Mouse (Mus musculus) ZHBTc4 (cell line): ENCODE measurements at regions not wholly inside any gene's neighbourhood (a gene's known extent, or its start where the extent isn't known, plus 50 kb on each side); places are given as distances from the start of the nearest gene placed in this dataset.

Experiments used
- DNase-seq: peaks from one replicate; pipeline ENCODE4 v3.0.0-alpha.2; 2011; ENCODE audit warnings: low read depth, low spot score

GRCm38 (mm10) chr16:95892356-95892755 lies 98.4 kb downstream of the Psmg1 start:
- DNase-seq = no peak

DNA sequence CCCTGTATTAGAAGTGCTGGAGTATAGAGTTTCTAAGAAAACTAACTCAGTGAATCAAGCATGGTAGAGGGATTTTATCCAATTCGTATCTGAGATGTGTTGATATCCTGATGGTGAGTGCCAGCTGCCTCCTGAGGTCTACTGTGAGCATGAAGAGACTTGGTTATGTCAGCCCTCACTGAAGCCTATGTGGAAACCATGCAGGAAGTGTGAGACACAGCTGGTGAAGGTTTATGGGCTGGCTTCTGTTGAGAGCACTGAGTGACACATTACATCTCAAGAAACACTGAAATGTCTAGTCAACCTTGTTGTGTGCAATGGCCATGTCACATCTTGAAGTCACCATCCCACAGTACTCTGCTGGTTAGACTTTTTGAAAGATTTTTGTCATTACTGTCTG lies 104.6 kb downstream of the Psmg1 start:
- DNase-seq = no peak

DNA sequence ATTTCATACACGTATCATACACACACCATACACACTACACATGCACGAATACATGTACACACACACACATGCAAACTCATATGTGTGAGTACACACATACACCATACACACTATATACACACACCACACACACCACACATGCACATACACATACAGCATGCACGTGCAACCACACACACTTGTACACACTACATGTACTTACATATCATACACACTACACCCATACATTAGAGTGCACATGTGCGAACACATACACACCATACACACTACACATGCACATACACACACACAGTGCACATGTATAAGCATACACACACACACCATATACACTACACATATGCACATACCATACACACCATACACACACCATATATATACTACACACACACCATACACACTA lies 117.5 kb downstream of the Psmg1 start:
- no peak for DNase-seq

DNA sequence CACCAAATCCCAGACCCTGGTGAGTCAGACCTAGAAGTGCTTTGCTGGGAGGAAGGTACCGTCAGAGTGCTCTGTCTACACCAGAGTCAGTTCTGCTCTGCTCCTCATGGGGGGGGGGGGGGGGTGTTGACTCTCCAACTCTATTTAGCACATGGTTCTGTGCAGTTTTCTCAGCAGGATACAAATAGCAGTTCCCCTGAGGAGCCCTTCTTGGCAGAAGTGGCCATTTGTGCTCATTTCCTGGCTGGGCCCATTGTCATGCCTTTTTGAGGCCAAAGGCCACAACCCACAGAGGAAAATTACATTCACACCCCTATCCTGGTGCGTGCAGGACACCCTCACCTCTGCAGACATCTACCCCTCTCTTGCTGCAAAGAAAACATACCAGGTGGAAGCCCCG lies 118.3 kb downstream of the Psmg1 start:
- no peak for DNase-seq

DNA sequence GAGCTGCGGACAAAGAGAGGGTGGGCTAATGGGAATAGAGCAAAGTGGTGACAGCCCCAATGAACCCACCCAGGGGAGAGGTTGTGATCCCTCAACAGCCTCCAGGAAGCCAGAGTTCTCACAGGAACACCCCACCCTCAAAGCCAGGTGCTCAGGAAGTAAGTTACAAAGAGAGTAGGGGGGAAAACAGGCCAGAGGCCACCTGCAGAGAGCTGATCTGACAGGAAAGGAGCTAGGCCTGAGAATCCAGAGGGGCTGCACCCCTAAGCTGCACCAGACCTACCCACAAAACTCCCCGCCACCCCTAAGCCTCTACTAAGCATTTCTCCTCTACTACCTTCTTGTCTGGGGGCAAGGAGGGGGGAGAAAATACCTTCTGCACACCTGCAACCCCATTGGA lies 120.5 kb downstream of the Psmg1 start:
- no peak for DNase-seq

- no peak for DNase-seq
Measured at GRCm38 (mm10) chr16:95869501-95869900, 121.3 kb downstream of the Psmg1 start.

- no peak for DNase-seq
Measured at GRCm38 (mm10) chr16:95868896-95869295, 121.9 kb downstream of the Psmg1 start.

DNA sequence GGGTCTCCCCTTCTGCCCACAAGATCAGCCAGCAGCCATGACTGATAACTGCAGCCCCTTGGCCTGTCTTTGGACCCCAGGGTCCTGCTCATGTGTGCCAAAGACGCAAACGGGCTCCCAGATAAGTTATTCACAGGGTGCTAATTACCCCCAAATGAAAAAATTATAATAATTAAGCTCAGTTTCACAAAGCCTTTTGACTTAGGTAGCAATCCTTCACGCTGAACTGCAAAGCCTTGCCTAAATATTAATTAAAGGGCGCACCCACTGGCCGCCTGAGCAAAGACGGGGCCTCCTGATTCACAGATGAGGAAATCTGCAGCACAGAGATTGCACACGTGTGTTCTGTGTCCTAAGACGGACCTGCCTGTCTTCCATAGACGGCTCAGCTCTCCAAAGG lies 123.2 kb downstream of the Psmg1 start:
- no peak for DNase-seq

- no peak for DNase-seq
Measured at GRCm38 (mm10) chr16:95866866-95867420, 123.8 kb downstream of the Psmg1 start.

DNA sequence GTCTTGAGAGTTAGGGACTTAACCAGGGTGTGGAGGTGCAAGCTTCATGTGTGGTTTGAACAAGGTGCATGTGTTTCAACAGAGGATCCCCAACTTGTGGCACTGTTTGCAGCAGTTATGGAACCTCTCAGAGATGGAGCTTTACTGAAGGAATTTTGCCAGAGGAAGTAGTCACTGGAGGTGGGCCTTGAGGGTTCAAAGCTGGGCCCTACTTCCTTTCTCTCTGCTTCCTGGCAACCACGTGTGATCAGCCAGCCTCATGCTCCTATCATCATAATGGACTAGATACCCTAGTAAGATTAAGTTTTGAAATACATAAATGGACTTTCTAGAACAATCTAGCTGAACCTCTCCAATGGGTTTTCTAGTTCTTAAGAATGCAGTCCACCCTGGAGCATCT lies 125.2 kb downstream of the Psmg1 start:
- DNase-seq = no peak

- no peak for DNase-seq
Measured at GRCm38 (mm10) chr16:95864646-95865045, 126.1 kb downstream of the Psmg1 start.

GRCm38 (mm10) chr16:95864106-95864505 lies 126.7 kb downstream of the Psmg1 start:
- DNase-seq = no peak

DNA sequence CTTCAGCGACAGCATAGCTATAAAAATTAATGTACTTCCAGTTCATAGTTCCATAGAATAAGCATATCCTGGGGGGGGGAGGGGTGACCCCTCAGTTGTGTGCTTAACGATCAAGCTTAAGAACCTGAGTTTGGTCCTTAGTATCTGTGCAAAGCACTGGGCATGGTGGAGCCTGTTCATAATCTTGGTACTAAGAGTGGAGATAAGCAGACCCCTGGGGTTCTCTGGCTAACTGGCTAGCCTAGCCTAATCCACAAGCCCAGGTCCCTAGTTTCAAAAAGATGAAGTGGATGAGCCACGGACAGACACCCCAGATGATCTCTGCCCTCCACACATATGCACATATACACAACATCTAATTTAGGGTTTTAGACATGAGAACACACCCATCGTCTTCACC lies 127.2 kb downstream of the Psmg1 start:
- no peak for DNase-seq

- DNase-seq = no peak
Measured at GRCm38 (mm10) chr16:95862621-95863020, 128.1 kb downstream of the Psmg1 start.

GRCm38 (mm10) chr16:95861231-95861690 lies 129.5 kb downstream of the Psmg1 start:
- DNase-seq = no peak

DNA sequence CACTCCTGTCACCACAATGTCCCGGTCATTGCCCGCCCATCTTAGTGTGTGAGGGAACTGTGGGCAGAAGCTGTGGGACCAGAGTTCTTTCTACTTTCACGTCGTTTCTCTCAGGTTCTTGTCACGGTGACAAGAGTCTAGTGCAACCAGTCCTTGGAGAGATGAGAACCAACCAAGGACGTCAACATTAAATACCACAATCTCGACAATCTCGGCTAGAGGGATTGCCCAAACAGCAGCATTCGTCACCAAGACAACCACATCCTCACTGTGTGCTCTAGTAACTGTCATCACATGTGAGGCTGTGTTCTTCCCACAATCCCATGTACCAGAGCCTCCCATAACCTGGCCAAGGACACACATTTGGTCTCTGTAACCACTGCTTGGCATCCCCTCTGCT lies 129.9 kb downstream of the Psmg1 start:
- no peak for DNase-seq

DNA sequence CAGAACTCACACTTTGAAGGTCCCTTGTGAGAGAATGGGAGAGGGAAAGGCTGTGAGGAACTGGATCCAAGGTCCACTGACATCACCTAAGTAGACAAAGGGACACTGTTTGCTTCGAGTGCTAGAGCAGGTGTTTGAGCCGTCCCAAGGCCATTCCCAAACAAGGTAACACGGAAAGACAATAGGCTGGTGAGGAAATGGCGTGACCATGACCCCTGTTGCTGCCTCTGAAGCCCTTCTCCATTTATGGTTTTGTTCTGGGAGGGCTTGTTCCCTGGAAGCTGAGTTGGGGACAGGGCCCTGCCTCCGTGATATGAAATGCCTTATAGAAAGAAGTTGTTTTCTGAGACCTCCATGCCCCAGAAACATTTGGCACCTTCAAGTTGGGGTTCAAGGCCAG lies 130.6 kb downstream of the Psmg1 start:
- DNase-seq = no peak

DNA sequence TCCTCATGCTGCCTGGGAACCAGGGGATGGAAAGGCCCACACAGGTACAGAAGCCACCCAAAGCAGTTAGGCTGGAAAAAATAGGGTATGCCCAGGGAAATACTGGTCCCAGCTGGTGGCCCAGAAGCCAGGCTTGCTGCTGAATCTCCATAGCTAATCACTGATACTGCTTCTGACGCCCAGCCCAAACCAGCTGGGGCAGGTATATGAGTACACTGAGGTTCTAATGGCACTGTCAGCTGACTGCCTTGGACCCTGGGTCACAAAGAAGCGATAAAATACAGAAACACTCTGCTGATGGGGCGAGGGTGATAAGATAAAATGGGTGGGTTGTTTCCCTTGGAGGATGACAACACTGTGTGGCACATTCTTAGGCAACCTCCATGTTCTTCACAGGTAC lies 133.4 kb downstream of the Psmg1 start:
- DNase-seq = no peak

GRCm38 (mm10) chr16:95855230-95855629 lies 135.5 kb downstream of the Psmg1 start:
- DNase-seq = no peak

- no peak for DNase-seq
Measured at GRCm38 (mm10) chr16:95851907-95852306, 138.9 kb downstream of the Psmg1 start.

GRCm38 (mm10) chr16:95848555-95849082 lies 142.1 kb downstream of the Psmg1 start:
- no peak for DNase-seq

DNA sequence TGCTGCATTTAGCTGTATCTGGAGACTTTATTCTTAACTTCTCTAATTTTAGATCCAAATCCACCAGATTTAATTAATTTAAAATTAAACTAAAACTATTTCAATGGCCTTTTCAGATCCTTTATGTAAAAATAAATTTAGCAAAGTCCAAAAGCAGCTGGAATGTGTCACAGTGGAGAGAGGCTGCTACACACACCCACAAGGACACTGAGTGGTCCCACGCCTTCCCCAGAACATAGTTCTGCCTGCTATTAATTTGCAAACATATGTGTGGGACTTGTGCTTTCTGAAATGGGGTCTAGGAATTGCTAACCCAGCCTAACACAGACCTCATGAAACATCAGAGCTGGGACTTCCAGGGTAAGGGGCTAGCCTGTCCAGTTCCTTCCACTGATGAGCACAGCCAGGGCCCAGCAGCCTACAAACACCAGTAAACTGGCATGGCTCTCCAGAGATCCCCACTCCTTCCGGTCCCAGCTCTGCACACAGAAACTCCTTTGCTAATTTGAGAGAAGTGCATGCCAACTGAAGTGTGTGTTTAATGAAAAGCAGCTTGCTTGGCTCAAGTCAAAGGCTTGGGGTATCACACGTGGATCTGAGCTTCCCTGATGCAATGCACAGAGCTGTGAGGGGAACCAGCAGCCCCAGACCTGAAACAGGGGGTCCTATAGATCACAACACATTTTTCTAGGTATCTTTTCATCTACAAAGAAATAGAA lies 142.8 kb downstream of the Psmg1 start:
- no peak for DNase-seq

DNA sequence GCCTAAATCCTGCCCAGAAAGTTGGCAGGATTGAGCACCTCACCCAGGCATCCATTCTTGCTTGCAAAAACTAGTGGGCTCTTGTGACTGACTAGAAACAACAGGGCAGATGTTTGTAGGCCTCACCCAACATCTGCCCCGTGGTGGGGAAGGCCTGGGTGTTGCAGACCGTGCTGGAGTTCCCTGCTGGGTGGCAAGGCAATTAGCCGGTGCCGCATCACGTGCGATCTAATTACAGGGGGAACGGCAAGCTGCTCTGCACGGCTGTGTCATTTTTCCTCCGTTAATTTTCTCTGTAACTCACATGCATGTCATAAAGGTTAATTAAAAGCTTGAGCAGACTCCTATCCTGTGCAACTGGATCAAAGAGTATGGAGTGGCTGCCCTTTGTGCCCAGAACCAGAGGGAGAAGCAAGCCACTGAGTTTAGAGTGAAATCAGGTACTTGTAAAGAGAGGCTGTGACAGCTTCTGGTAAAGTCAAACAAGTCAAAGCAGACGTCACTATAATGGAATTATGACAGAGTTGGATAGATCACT lies 143.5 kb downstream of the Ets2 start:
- DNase-seq = no peak
